Mouse (Mus musculus): ENCODE data around the gene 2010111I01Rik.

The 2010111I01Rik gene

GRCm38 (mm10) chr13:63031244-63031643 lies 66.6 kb downstream of the 2010111I01Rik start:
- DNase-seq: no peak

DNA sequence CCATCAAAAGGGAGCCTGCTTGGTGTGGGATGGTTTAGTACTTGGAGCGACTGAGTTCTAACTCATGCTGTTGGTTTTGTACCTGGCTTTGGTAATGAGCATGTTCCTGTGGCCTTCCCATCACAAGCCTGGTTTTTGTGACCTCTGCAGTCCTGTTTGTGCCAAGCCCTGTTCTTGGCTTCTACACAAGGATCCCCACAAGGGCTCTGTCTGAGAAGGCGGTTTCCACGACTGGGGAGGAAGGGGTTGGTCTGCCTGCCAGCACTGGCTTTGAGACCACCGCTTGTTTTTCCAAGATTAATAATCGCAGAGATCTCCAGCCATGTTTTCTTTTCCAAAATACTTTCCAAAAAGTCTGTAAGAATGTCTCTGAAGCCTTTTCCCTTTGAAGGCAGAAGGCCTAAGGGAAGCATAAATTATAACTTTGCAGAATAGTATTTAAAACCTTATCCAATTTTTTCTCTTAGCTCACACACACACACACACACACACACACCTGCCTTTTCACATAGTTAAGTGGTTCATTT lies 67.7 kb downstream of the 2010111I01Rik start:
- no peak for DNase-seq

DNA sequence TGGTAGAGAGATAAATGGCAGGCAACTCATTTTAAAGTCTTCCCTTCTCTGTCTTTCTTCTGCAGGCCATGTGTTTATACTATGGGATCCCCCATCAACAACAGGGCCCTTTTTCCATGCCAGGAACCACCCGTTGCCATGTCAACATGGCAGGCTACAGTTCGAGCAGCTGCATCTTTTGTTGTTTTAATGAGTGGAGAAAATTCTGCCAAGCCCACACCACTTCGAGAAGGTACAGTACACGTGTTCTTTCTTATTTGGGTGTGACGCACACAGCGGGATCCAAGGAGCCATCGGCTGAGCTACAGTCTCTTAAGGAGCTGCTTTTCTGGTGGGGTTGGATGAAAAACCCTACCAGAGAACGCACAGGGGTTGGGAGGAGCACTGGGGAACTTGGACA lies 68.3 kb downstream of the 2010111I01Rik start:
- peak; percentile 53 for DNase-seq

GRCm38 (mm10) chr13:63033364-63033763 lies 68.7 kb downstream of the 2010111I01Rik start:
- DNase-seq: no peak

GRCm38 (mm10) chr13:63034666-63035065 lies 70.0 kb downstream of the 2010111I01Rik start:
- DNase-seq: no peak

DNA sequence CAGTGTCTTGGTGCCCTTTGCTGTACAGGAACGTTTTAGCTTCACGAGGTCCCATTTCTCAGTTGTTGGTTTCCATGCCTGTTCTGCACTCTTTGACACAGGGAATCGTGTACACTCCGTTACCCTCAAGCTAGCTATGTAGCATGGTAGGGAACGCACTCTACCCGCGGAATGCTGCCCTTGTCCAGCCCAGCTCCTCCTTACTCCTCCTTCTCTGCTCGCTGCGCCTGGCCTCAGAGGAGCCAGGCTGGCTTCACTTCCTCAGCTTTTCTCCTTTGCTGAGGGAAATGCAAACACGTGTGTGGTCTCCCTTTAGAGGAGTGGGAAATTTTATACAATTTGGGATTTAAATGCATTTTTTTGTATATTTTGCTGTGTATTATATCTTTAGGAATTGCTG lies 73.2 kb downstream of the 2010111I01Rik start:
- no peak for DNase-seq

DNA sequence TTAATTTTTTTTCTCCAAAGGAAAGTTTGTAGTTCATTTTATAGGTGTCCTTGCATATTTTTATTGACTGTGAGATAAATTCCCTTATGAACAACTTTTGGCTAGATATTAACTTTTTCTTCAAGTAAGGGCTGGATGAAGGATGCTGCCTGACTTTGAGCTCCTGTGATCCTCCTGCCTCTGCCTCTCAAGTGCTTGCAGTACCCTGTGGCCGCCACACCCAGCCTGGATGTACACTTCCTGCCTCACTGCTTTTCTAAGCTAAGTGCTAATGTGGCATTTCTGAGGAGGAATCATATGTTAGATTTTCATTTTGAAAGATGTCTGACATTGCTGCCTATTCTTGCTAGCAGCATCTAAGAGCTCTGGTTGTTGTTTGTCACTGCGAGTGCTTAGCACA lies 73.7 kb downstream of the 2010111I01Rik start:
- no peak for DNase-seq

- no peak for DNase-seq
These were observed 74.2 kb downstream of the 2010111I01Rik start for GRCm38 (mm10) chr13:63038871-63039270.

DNA sequence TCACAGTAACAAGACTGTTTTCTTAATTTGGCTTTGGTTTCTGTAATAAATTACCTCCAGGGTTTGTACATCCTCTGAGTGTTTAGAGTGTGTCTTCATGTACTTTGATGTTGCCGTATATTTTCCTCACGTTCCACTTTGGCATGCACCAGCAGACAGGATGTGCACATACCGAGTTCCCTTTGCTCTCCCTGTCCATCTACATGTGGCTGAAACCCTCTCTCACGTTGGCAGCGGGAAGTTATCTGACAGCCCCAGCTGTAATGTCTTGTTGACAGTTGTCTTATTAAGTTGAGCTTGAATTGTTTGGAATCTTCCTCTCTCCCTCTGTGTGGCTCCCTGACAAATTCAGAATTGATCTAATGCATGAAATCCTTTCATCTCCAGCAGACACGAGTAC lies 74.6 kb downstream of the 2010111I01Rik start:
- DNase-seq: peak; percentile 78

DNA sequence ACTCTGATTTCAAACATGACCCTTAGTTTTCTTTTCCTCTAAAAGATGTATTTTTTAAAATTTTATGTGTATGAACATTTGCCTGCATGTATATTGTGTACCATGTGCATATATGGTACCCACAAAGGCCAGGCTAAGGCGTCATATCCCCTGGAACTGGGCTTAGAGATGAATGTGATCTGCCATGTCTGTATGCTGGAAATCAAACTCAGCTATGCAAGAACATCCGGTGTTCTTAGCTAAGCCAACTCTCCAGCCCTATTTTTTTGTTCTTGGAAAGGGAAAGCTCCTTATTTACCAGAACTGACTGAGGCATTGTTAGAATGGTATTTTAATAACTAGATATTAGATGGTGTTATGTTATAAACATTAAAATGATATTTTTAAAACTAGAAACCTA lies 75.2 kb downstream of the 2010111I01Rik start:
- DNase-seq: peak; percentile 32

DNA sequence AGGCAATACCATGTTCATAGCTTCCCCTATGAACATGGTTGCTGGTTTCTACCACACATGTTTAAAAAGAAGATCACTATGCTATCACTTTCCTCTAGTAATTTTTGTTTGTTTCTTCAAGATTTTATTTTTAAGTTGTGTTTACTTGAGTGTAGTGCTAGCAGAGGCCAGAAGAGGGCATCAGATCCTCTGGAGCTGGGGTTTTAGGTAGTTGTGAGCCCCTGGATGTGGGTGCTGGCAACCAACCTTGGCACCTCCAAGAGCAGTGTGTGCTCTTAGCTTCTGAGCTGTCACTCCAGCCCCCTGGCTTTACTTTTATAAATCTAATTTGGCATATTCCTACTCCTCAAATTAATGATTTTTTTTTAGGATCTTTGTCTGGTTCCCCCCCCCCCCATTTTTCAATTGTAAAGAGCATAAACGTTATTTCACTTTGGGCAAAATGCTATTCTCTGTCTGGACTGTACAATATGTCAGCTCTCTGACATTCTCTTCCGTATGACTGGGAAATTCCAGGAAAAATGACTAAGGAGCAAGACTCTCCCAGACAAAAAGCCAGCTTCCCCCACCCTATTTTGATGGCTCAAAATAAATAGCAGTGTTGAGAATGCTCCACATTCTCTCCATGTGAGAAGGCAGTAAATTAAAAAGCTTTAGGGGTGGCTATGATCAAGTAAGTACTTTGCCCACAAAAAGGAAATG lies 81.0 kb downstream of the 2010111I01Rik start:
- no peak for DNase-seq

DNA sequence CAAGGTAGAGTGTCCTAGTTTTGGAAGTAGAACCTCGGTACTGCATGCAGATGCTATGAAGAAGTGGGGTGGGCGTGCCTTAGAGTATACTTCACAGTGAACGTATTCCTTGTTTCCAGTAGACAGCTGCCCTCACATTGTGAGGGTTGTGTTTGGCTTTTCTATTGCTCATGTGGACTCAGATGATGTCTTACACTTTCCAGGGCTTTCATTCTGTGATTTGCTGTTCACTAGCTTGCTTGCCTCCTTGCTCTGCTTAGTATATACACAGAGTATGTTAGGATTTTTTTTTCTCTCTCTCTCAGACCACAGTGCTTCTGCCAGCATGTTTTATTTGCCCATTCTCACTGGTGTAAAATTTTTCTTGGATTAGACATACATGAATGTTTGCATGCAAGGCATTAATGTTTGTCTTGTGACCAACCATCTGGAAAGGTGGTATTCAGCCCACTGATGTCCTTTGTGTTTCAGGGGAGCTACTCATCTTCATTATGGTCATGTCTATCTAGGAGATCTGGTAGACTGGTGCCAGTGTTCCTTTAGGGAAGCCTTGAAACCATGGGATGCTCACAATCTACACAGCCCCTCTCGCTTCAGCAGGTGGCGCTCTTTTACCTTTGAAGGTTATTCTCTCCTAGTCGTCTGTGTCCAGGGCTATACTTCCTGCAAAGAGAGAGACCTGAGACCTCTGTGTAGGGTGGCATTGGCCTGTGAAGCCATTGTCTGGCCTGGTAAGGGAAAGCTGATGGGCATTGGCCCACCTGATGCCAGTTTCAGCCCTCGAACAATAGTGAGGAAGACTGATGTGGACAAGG lies 81.7 kb downstream of the 2010111I01Rik start:
- peak; percentile 87 for DNase-seq

- peak; percentile 23 for DNase-seq
These were observed 99.0 kb downstream of the 2010111I01Rik start for GRCm38 (mm10) chr13:63063706-63064105.

- DNase-seq: no peak
These were observed 101.9 kb downstream of the 2010111I01Rik start for GRCm38 (mm10) chr13:63066607-63067006.

- no peak for DNase-seq
These were observed 103.9 kb downstream of the 2010111I01Rik start for GRCm38 (mm10) chr13:63068371-63069136.

DNA sequence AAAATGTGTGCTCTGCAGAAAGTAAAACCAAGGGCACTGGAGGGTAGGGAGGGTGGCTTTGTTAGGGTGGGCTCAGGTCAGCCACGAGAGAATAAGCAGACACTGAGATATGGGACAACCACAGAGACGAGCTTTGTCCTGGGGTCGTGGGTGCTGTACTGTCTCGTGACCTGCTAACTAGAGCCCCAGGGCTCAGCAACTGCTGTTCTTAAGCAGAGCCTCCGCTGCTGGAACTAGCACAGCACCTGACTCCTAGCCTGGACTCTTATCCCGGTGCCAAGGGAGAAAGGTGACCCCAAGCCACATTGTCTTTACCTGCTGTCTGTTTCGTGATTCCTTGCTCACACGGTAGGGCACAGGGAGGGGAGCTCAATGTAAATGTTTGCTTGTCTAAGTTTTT lies 107.2 kb downstream of the 2010111I01Rik start:
- DNase-seq: no peak

DNA sequence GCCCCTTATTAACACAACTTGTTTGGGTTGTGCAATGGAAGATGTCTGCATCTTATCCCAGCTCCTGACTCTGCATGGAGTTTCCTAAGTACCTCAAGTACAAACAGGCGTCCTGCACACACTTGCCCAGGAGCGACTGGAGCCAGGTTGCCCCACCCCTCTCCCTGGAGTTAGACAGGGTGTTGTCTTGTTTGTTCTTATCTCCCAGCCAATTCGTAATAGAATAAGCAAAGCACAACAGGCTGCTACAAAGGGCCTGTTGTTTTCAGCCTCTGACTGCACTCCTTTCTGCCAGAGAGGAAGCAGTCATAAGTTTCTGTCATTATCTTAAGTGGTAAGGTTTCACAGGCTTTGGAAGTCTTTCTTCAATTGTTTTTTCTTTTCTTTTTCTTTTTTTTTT lies 107.7 kb downstream of the 2010111I01Rik start:
- DNase-seq: peak; percentile 50

DNA sequence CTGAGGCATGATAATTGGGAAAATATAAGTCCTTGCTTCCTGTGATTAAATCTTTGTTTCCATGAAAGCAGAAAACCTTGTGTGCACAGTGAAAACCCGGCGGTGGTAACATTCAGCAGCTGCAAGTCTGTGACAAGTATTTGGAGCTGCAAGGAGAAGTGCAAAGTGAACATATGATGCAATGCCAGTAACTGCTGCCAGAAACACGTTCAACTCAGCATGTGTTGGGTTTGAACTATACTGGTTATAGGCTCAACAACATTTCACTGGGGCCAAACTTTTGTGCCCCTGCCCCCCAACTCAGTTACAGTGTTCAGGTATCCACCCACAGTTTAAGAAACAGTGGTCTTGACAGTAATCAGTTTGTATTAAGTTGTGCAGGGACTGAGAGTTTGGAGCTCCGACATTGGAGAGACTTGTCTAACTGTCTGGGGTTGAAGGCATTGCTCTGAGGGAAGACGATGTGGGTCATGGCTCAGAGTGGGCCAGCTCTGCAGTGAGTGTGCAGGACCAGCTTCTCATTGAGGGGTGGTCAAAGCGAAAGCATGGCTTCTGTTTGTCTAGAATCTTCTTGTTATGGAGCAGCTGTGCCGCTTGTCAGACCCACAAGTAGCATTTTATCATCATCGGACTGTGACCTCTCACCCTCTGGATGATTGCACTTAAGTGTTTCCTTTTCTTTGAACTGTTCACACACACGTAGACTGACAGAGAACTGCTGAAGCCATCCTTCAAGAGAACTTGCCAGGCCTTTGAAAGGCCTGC lies 109.4 kb downstream of the 2010111I01Rik start:
- DNase-seq: peak; percentile 75

- DNase-seq: no peak
These were observed 109.9 kb downstream of the 2010111I01Rik start for GRCm38 (mm10) chr13:63074676-63074991.

DNA sequence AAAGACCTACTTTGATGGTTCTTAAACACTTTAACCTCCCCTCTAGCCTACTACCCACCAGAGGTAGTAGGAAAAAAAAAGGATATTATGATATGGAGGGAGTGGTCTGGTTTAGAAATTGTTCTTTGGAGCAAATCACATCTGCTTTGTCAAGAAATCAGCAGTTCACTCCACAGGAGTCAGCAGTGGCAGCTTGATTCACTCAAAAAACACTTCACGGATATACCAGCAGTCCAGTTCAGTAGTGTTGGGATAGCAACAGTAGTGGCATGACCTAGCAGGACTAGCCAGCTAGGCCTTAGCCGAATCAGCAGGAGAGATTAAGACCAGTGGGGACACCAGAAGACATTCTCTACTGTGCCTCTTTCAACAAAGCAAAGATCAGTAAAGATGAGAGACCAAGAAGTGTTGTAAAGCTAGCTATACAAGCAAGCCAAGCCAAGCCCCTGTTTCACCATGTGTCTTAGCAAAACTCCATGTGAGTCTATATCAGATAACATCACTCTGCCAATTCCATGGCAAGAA lies 110.7 kb downstream of the 2010111I01Rik start:
- peak; percentile 51 for DNase-seq

DNA sequence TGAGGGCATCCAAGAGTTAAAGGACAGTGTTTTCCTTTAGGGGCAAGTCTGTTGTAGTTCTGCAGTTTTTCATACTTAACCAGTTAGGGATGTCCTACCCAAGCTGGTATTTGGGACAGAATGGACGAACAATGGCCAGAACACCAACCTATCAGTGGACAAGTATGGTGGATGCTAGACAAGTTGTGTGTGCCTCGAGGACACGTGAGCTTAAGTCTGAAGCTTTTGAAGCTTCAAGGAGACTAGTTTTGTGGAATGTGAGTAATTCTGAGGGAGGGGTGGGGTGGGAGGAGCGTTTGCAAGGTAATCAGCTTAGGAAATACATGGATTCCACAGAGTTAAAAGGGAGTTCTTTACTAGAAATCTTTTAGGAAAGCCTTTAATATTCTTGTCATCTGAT lies 115.5 kb downstream of the 2010111I01Rik start:
- no peak for DNase-seq

- no peak for DNase-seq
These were observed 116.1 kb downstream of the 2010111I01Rik start for GRCm38 (mm10) chr13:63080823-63081222.

Measured in lung, postnatal 10 days (tissue).